Mouse (Mus musculus) adrenal gland, postnatal 4 days (tissue): ENCODE measurements at regions not wholly inside any gene's neighbourhood (a gene's known extent, or its start where the extent isn't known, plus 50 kb on each side); places are given as distances from the start of the nearest gene placed in this dataset.

ENCODE experiments used
- DNase-seq, 2 experiments: peaks; one replicate each; pipeline ENCODE4 v3.0.0; 2021 to 2022; ENCODE audit warnings: low spot score in 2 of 2, mixed read lengths in 2 of 2

GRCm38 (mm10) chr2:78804931-78805330 lies 63.0 kb upstream of the Ube2e3 start:
- DNase-seq: no peak

DNA sequence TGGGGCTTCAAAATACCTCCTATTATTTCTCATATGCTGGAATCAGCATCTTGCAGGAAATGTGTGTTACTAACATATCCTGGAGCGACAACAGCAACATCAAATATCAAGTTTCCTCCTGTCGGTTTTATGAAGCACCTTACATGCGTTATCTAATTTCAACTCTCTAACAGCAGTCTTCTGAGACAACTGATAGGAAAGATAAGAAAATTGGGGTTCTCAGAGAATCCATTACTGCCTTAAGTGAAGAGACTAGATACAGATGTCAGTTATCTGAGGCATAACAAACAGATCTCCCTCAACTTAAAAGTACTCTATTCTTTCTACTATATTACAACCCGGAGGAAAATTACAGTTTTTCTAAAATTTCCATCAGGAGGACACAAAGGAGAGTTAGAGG lies 64.4 kb upstream of the Ube2e3 start:
- DNase-seq: no peak

DNA sequence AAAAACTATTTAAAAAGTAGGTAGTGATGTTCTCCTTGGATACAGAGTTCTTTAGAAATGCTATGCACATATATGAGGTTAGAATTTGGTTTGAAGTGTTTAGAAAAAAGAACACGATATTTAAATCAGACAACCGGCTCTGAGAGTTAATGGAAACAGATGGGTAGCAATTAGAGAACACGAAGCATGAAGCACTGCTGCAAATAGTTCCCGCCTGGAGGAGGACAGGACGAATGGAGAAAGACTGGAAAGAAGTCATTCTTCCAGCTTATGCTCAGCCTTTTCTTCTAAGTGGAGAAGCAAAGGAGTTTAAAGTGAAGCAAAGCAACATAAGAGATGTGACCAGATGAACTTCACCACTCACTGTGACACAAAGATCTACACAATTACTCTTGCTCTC lies 72.5 kb upstream of the Ube2e3 start:
- no peak for DNase-seq

DNA sequence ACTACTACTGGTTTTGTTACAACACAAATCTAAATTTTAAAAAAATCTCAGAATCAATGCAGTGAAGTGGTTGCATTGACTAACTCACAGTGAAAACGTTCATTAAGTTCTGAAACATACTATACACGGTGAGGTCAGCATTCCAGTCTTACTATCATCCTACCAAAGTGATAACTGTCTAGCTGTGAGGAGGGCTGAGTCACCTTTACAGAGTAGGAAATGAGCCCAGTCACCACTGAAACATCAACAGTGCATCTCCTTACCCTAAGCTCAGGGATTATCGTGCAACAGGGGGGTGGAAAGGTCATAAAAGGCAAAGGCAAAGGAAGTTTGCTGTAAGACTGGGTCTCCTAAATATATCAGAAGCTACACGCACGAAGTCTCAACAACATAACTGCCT lies 73.2 kb upstream of the Ube2e3 start:
- no peak for DNase-seq

DNA sequence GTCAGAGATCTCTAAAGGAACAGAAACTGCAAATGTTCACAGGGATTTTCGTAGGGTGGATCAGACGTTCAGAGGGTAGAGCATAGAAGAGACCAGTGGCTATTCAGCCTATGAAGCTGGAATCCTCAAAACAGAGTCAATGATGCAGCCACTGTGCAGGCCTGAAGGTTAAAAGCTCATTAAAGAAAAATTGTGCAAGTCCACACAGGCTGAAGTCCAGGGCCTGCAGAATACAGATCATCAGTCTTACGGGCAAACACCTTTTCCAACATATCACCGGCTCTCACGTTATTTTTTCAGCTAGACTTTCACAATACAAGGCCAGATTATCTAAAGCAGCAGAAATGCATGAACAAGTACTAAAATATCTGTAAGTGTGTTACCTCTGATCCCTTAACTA lies 78.8 kb upstream of the Ube2e3 start:
- DNase-seq: no peak

GRCm38 (mm10) chr2:78788222-78788621 lies 79.7 kb upstream of the Ube2e3 start:
- no peak for DNase-seq

DNA sequence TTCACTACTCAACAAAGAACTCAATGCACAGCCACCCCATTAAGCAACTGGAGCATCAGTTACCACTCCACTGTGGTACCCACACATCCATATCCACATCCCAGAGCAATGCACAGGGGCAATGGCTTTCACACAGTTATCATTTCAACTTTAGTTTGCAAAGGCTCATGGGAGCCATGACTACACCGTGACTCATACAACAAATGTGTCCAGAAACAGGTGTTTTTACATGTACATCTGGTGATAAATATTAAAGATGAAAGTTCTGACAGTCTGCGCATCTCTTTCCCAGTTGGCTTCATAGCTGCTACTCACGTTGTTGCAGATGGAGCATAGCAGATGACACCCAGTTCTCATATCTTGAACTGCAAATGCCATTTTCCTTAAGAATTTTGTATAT lies 88.0 kb upstream of the Ube2e3 start:
- no peak for DNase-seq

DNA sequence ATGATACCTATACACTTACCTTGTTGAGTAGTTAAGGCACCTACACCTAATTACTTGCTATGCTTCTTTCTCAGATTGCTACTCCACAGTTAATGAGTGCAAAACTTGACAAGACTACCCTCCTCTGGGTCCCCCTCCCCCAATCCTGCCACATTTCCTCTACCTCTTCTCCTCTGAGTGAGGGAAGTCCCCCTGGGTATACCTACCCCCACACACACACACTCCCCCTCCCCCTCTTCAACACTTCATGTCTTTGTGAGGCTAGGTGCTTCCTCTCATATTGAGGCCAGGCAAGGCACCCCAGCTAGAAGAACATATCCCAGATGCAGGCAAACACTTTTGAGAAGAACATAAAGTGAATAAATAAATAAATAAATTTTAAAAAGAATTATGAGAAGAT lies 90.3 kb upstream of the Ube2e3 start:
- DNase-seq: no peak

GRCm38 (mm10) chr2:78754362-78754761 lies 113.6 kb upstream of the Ube2e3 start:
- DNase-seq: no peak

GRCm38 (mm10) chr2:78753918-78754317 lies 114.0 kb upstream of the Ube2e3 start:
- no peak for DNase-seq

DNA sequence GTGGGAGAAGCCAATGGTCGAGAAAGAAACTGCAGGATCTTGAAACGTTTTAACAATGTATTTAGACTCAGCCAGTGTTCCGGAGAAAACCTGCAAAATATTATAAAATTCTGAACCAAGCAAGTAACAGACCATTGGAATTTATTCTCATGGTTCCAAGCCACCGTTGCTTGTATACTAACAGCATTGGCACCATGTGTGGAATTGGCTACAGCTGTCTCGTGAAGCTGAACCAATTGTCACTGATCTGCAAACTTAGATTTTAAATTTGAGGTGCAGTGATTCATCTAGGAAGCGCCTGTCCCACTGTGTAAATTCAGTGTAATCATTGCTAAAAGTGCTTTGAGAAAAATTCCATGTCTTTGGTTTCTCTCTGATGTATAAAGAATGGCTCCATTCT lies 137.8 kb upstream of the Ube2e3 start:
- no peak for DNase-seq

DNA sequence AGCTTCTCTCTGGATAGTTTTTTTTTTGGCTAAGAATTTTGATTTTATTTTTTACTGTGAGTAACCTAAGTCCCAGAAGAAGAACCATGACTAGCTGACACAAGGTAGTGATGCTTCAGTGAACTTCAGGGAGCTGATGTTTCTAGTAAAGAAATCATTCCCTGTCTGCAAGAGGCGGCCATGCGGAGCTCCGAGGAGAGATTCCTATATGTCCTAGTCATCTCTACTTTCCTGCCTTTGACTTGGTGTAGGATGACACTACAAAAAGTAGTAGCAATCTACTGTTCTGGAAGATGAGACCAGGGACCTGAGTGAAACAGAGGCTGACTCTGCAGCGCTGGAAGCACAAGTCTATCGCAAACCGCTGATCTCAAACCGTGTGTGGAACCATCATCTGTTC lies 141.9 kb upstream of the Ube2e3 start:
- no peak for DNase-seq

- DNase-seq: no peak
These were observed 143.5 kb upstream of the Ube2e3 start for GRCm38 (mm10) chr2:78724416-78724815.

DNA sequence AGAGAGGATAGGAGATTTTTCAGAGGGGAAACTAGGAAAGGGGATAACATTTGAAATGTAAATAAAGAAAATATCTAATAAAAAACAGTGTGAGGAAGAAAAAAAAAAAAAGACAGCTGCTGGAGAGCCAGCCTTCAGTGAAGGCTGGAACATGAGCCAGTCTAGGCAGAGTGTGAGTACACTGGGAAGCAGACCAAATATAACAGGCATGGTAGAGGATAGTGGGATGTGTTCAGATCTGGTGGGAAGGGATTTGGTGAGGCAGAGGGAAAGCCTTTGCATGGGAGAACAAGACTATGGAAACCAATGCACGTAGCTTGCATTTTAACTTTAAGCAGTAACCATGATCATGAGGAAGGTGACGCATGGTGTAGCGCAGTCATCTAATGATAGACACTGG lies 144.5 kb upstream of the Ube2e3 start:
- no peak for DNase-seq

GRCm38 (mm10) chr2:78722739-78723138 lies 145.2 kb upstream of the Ube2e3 start:
- DNase-seq: no peak

DNA sequence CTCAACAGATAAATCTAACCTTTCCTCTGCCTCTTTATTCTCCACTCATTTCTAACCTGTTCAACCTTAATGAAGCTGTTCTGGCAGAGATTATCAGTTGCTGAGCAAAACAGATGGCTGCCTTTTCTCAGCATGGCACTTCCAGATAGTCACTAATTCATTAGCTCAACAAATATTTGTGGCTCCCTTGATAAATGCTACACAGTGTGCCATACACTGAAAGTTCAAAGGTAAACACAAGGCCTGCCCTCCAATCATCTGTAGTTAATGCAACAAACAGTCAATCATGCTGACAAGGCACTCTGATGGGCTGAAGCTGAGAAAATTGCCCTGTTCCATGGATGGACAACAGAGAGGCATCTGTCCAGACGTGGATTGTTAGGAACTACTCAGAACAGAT lies 149.4 kb upstream of the Ube2e3 start:
- no peak for DNase-seq

DNA sequence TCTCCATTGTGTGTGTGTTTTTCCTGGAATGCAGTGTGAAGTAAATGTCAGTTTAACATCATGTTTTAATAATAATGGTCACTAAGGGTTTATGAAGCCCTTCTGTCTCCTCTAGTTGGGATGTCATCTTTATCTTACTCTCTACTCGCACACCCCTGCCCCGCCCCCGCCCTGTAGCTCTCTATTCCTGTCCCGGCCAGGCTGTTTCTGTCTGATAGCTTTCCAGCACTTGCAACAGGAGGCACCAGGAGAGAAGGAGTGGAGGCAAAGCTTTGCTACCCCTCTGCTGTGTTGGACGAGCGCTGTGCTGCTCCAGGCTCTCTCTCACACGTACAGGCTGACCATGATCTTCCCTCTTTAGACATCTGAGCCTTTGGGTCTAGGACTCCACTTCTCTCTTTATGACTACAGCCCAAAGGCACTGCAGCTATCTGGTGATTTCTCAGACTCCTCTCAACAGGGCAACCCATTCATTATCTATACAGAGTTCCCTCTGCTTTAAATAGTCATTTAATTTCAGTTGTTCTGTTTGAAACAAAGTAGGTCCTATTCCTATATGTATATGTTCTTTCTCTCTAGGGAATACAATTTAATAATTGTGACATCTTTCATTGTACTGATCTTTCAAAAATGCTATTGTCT lies 151.6 kb upstream of the Ube2e3 start:
- no peak for DNase-seq

GRCm38 (mm10) chr2:78694851-78695250 lies 173.1 kb upstream of the Ube2e3 start:
- no peak for DNase-seq

DNA sequence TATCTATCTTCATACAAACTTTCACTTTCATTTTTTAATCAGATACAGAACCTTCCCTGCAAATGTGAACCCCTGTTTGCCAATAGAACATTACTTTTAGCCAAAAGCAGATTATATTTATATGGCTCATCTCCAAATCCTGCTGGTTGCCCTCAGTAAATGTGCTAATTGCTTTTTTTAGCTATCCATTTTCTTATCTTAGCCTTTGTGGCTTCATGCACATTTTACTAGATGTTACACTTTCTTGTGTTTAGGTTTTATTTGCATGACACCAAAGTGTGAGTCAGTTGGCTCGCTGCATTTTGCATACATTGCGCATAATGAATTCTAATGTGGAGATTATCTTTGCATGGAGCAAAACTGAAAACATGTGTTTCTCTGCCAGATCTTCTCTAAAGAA lies 211.3 kb upstream of the Ube2e3 start:
- DNase-seq: no peak

GRCm38 (mm10) chr2:78655156-78655855 lies 212.6 kb upstream of the Ube2e3 start:
- no peak for DNase-seq

- no peak for DNase-seq
These were observed 216.4 kb upstream of the Ube2e3 start for GRCm38 (mm10) chr2:78651549-78651948.

- DNase-seq: no peak
These were observed 227.6 kb upstream of the Ube2e3 start for GRCm38 (mm10) chr2:78640361-78640760.

DNA sequence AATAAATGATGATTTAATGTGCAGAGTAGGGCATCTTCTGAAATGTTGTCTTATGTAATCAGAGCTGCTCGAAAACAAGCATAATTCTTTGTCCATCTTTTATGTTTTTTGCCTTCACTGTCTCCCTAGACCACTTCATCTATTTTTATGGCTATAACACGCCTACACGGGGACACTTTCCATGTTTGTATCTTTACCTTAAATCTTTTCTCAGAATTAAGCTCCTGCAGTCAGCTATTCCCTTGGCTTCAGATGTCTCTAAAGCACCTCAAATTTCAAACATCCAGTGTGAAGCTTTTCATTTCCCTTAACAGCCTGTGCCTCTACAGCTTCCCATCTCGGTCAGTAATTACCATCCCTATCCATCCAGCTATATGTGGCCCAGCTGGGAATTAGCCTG lies 242.7 kb upstream of the Ube2e3 start:
- no peak for DNase-seq
